Mouse (Mus musculus) R1 (cell line): ENCODE measurements around the gene Bbs10.

Experiments
- DNase-seq: peaks from one replicate; pipeline ENCODE4 v3.0.0-alpha.2; 2018; ENCODE audit warnings: low read depth, low spot score

The Bbs10 gene

GRCm38 (mm10) chr10:111298140-111299098 is at the start of gene Bbs10:
Bbs10 (plus strand) TSS chr10:111298679.
- DNase-seq: peak; percentile 98

GRCm38 (mm10) chr10:111250192-111250591 is 48.3 kb upstream of the Bbs10 start:
- DNase-seq: no peak

- DNase-seq: no peak
Observed at GRCm38 (mm10) chr10:111251666-111252065, 46.8 kb upstream of the Bbs10 start.

GRCm38 (mm10) chr10:111255228-111255627 is 43.3 kb upstream of the Bbs10 start:
- no peak for DNase-seq

- no peak for DNase-seq
Observed at GRCm38 (mm10) chr10:111256156-111256555, 42.3 kb upstream of the Bbs10 start.

GRCm38 (mm10) chr10:111257358-111257757 is 41.1 kb upstream of the Bbs10 start:
- DNase-seq: peak; percentile 7

GRCm38 (mm10) chr10:111258256-111258655 is 40.2 kb upstream of the Bbs10 start:
- no peak for DNase-seq

- no peak for DNase-seq
Observed at GRCm38 (mm10) chr10:111271687-111272086, 26.8 kb upstream of the Bbs10 start.

GRCm38 (mm10) chr10:111272905-111273304 is 25.6 kb upstream of the Bbs10 start:
- no peak for DNase-seq

GRCm38 (mm10) chr10:111273463-111274088 is 24.9 kb upstream of the Bbs10 start:
- no peak for DNase-seq

GRCm38 (mm10) chr10:111275822-111276221 is 22.7 kb upstream of the Bbs10 start:
- DNase-seq: no peak

GRCm38 (mm10) chr10:111297631-111298030 is 848 bp upstream of the Bbs10 start:
- DNase-seq: no peak

GRCm38 (mm10) chr10:111299591-111299990 is 1.1 kb downstream of the Bbs10 start:
- no peak for DNase-seq

- DNase-seq: no peak
Observed at GRCm38 (mm10) chr10:111301041-111301440, 2.6 kb downstream of the Bbs10 start.

- no peak for DNase-seq
Observed at GRCm38 (mm10) chr10:111302486-111302885, 4.0 kb downstream of the Bbs10 start.

- DNase-seq: no peak
Observed at GRCm38 (mm10) chr10:111308850-111309501, 10.5 kb downstream of the Bbs10 start.

- peak; percentile 80 for DNase-seq
Observed at GRCm38 (mm10) chr10:111313282-111313681, 14.8 kb downstream of the Bbs10 start.

GRCm38 (mm10) chr10:111314636-111315395 is 16.3 kb downstream of the Bbs10 start:
- no peak for DNase-seq

- no peak for DNase-seq
Observed at GRCm38 (mm10) chr10:111315940-111316339, 17.5 kb downstream of the Bbs10 start.

- peak; percentile 82 for DNase-seq
Observed at GRCm38 (mm10) chr10:111318021-111318420, 19.5 kb downstream of the Bbs10 start.

- no peak for DNase-seq
Observed at GRCm38 (mm10) chr10:111318805-111319500, 20.5 kb downstream of the Bbs10 start.
